Mouse (Mus musculus): ENCODE data around the gene Dmxl2.

The Dmxl2 gene

DNA sequence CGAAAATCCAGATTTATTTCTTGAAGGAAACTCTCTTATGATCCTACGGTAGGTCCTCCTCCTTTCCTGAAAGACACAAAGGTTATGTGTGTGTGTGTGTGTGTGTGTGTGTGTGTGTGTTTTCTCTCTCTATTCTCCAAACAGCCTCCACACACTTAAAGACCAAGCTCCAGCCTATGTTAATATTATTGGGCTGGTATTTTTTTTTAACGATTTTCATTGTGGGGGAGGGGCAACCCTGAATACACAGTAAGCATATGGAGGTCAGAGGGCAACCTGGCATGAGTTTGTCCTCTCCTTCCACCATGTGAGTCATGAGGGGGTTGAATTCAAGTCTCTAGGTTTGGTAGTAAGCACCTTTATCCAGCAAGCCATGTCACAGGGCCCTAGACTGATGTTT, 1.6 kb downstream of the Dmxl2 start:
- no peak for DNase-seq (ENCODE audit: low read depth, low spot score)

DNA sequence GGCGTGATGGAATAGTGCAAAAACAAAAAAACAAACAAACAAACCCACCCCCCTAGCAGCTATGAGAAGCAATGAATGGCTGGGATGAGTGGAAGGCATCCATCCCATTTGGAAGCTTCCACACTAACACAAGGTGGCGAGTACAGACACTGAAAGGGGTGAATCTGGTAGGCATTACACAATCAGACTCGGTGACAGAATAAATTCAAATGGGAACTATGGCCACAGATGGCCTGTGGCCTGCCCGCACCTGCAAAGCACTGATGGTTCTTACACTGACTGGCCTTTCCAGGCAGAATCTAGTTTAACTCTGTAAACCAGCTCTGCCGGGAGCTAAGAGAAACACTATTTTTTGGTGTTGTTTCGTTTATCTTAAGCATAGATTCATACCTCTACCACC, 2.1 kb downstream of the Dmxl2 start:
- no peak for DNase-seq (ENCODE audit: low read depth, low spot score)

DNA sequence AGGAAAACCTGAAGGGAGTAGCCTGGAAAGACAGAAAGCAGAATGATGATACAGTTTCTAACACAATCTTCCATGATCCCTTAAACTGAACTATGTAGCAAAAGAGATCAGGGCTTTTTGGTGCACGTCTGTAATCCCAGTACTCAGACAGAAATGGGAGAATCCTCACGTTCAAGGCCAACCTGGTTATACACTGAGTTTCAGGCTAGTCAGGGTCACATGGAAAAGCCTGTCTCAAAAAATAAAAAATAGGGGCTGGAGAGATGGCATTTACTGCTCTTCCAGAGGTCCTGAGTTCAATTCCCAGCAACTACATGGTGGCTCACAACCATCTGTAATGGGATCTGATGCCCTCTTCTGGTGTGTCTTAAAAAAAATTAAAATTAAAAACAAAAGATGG, 11.0 kb downstream of the Dmxl2 start:
- no peak for DNase-seq (ENCODE audit: low read depth, low spot score)

DNA sequence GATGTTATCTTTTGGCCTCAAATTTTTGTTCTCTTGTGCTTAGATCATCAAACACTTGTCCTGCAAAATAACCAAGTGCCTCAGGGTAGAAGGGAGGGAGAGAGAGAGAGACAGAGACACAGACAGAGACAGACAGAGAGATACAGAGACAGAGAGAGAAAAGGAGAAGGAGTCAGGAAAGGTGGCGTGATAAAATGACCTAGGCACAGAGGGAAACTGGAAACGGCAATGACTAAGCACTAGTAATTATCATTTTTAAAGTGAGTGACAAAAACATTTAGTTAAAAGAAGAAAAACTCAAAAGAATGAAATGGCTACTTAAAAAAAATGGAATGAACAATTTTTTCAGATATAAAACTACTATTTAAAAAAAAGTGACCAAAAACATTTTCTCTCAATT, 11.8 kb downstream of the Dmxl2 start:
- DNase-seq (ENCODE audit: low read depth, low spot score), result no peak

DNA sequence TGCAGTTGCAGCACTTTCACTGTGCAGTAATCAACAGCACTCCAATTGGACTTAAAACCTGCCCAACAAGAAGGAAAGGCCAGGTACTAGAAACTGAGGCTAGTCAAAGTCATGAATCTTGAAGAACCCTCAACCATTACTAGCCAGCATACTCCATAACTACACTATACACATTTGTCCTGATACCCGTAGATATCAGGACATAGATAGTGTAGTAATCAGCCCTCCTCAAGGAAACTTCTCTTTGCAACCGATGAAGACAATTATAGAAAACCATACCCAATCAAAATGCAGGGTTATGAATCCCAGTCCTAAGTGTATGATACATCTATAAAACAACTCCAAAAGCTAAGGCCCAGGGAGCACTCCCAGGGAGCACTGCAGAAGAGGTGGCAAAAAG, 16.5 kb downstream of the Dmxl2 start:
- DNase-seq (ENCODE audit: low read depth, low spot score), result no peak

DNA sequence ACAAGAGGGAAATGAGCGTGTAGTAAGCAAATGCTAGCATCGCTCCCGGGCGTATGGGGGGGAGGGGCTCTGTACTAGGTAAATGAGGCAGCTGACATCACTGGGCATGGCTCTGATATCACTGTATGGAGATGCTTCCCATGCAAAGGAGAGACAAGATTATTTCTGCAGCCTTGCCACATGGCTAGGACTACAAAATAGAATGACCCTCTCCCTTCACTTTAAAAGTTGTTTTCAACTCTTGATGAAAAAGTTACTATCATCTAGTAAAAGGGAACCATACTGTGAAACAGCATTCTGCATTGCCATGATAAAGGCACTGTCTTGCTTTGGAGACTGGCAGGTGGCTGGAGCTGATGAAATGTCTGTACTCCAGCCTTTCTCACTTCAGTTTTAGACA, 18.2 kb downstream of the Dmxl2 start:
- DNase-seq (ENCODE audit: low read depth, low spot score), result no peak

DNA sequence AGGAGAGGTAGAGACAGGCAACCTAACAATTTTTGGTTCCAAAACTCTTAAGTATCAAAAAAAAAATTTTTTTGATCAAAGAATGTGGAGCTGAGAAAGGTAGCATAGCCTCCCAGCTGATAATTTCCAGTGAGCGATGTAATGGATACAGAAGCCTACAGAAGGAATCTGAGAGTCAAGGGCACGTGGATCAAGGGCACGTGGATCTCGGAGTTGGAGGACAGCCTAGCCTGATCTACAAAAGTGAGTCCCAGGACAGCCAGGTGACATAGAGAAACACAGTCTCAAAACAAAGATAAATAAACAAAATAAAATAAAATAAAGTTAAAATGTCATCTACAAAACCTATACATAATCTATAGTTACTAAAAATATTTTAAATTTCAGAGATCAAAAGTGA, 18.7 kb downstream of the Dmxl2 start:
- DNase-seq (ENCODE audit: low read depth, low spot score), result no peak

DNA sequence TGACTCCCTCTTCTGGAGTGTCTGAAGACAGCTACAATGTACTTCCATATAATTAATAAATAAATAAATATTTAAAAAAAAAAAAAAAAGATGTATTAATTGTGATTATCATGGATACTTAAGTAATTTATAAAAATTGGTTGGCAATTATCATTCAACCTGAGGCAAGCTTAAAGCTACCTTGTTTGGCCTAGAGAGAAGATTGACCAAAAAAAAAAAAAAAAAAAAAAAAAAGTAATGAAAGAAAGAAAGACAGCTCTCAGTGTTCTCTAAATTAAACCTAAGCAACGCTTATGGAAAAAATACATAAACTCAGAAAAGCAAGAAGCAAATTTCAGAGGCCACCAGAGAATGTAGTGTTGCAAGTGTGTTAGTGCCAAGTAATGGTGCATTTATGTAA, 22.4 kb downstream of the Dmxl2 start:
- no peak for DNase-seq (ENCODE audit: low read depth, low spot score)

DNA sequence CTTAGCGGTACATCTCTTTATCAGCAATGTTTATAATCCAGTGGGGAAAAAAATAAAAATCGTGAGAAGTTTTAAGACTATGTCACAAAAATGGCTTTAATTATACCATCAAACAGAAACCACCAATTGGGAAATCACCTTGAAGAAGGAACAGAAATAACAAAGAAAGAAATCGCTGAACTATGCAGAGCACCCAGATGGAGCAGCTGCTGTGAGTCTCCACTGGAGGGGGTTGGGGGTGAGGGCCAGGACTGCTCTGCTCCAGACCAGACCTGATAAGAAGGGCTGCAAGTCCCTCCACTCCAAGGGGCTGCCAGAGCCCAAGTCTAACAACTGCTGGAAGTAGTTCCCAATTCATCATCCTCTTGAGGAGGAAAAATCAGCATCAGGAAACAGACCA, 23.3 kb downstream of the Dmxl2 start:
- DNase-seq (ENCODE audit: low read depth, low spot score), result no peak

DNA sequence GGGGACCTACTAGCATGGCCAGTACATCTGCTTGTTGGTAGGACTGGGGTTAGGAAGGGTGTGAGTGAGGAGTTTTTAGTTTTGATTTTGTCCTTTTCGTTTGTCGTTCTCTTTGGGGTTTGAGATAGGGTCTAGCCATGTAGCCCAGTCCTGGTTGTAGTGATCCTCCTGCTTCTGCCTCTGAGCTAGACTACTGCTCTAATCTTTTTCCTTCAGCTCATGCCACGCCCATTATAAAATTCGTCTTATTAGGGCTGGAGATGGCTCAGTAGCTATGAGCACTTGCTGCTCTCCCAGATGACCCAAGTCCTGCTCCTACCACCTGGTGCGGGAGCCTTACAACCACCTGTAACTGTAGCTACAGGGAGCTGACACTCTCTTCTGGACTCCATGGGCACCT, 26.9 kb downstream of the Dmxl2 start:
- no peak for DNase-seq (ENCODE audit: low read depth, low spot score)

DNA sequence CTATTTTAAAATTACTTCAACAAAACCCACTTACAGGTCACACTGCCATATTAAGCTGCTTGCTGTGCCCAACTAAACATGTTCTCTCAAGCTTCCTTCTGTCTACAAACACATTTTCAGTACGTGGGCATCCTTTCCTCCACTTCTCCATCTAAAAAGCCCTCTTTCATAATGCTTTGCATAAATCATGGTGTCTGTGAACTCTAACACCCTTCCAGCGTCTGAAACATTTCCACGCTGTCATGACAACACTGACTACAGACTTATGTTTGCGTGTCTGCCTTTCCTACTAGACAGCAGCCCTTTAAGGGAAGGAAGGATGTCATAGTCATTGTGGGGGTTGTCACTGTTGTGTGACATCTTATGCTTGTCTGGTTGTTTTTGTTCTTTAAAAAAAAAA, 27.4 kb downstream of the Dmxl2 start:
- no peak for DNase-seq (ENCODE audit: low read depth, low spot score)

DNA sequence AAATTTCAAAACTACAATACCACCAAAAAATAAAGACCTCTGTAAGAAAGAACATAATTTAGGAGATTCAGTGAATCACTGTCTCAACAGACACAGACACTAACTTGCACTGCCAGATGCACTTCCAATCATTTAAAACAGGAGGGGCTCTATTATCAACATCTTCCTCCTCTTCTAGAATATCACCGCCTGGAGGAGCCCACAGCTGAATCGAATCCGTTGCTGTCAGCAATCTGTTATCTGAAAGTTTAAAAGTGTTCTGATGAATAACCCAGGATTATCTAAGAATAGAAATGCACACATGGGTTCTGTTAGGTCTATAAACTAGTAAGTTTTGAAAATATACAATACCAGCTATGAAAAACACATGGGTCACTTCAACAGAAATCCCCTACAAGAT, 28.6 kb downstream of the Dmxl2 start:
- DNase-seq (ENCODE audit: low read depth, low spot score), result no peak

DNA sequence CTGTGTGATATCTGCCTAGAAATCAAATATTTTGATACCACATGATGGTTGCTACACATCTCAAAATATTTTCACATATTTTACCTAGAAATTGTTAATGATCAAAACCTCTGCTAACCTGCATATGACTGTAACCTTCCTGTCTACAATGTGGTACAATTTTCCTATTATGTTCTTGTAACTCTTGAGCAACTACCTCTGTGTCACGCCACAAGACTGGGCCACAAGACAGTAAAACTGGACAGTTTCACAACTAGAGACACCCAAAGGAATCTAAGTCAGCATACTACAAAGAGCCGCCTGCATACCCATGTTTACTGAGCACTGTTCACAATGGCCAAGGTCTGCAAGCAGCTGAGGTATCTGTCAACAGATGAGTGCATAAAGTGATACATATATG, 32.1 kb downstream of the Dmxl2 start:
- no peak for DNase-seq (ENCODE audit: low read depth, low spot score)

DNA sequence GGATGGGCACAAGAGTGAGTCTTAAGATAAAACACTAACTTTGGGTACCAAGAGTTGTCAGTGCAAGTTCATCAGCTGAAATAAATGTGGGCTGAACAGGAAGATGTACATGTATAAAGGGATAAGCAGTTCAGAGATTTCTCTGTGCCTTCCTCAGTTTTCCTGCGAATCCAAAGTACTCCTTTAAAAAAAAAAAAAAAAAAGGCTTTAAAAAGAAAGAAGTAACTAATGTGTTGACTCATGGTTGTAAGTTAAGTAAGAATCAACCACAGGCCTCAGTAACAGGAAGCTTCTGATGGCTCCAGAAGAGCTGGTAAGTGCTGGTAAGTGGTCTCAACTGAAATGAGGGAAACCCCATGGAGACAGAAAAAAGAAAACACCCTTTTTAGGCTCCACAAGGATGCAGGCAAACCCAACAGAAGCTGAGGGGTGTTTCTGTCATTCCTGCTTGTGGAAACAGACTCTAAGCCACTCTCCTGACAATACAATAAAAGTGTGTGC, 33.9 kb downstream of the Dmxl2 start:
- no peak for DNase-seq (ENCODE audit: low read depth, low spot score)

DNA sequence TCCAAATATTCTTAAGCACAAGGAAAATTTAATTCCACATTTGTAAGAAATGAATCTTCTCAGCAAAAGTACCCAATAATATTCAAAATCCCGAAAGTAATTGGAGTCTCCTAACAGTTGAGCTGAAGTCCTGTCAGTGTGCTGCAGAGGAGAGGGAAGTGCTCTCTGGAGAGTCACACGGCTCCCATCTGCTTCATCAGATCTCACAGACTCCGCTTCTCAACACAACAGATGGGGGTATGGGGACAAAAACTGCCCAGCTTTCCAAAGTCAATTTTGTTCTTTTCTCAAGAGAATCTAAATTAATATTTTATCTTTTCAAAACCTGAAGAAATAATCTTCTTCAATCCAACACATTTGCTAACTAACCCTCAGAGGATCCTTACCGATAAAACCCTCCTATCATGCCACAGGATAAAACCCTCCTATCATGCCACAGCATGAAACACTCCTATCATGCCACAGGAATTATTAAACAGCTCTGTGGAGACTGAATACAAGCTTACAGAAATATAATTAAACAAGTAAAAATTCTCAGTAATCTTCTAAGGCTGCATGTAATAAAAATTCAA, 37.9 kb downstream of the Dmxl2 start:
- DNase-seq (ENCODE audit: low read depth, low spot score), result no peak

DNA sequence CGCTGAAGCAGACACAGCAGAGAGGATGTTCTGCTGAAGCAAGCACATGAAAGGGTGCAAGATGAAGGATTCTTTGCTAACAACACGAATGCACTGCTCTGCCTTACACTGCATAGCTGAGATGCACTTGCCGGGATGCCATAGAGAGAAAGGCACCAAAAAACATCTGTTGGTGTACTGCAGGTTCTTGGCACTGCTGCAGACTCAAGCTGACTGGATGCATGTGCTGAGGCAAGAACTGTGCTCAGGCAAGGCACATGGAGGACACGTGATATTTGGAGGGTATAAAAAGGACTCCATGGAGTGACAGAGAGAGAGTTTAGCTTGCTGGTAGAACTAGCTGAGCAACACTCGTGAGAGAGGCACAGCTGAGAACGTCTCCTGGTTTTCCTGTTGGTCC, 62.4 kb downstream of the Dmxl2 start:
- no peak for DNase-seq (ENCODE audit: low read depth, low spot score)

DNA sequence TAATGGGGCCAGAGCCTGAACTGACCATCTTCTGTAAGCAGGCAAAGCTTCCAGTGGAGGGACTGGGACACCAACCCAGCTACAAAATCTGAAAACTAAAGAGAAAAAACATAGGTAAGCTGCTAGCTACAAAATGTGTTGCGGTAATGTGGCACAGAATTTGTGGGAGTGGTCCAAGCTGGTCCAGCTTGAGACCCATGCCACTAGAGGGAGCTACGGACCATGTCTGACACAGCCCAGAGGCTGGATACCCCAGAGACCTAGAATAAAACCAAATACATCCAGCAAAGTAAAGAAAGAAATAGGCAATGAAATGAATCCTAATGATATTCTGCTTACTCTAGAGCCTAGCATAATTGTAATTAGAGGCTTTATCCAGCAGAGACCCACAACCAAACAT, 63.2 kb downstream of the Dmxl2 start:
- no peak for DNase-seq (ENCODE audit: low read depth, low spot score)

DNA sequence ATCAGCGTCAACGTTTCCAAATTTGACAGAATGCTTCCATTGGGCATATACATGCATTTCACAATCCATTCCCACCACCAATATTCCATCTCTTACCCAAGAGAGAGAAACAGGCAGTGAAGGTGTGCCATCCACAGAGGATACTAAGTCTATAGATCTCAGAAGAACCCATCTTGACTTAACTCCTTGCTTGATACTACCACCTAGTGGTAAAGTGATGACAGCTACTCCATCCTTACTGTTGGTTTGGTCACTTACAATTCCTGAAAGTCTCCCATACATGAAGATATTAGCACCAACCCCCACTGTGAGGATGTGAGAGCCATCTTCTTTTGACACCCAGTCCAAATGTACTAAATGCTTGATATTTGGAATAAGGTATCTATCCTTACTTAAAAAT, 85.2 kb downstream of the Dmxl2 start:
- DNase-seq (ENCODE audit: low read depth, low spot score), result no peak

DNA sequence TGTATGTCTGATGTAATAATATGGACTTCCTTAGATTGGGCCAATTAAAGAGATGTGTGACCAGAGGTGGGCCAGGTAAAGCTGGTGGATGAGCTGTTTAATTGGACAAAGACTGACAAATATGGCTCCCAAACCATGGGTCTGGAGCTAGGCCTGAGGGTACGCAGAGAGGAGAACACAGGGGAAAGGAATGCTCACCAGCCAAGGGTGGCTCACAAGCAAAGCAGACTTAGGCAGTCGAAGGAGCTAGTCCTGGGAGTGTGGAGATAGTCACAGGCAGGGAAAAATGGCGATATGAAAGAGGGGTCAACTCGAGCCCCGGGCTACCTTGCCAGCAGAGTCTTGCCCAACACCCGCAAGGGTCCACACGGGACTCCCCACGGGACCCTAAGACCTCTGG, 144.7 kb downstream of the Dmxl2 start:
- DNase-seq (ENCODE audit: low read depth, low spot score), result no peak

DNA sequence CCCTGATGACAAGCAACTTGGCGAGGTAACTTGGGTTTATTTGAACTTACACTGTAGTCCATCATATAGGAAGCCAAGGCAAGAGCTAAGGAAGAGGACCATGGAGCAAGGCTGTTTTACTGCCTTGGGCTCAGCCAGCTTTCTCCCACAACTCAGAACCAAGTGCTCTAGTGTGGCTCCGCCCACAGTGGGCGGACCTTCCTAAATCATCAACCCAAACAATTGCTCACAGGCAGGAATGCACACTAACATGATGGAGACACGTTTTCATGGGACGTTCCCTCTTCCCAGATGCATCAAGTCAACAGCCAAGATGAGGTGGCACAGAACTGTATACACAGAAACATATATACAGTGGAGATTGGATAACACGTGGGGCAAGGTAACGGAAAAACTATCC, 159.4 kb downstream of the Dmxl2 start:
- no peak for DNase-seq (ENCODE audit: low read depth, low spot score)

DNA sequence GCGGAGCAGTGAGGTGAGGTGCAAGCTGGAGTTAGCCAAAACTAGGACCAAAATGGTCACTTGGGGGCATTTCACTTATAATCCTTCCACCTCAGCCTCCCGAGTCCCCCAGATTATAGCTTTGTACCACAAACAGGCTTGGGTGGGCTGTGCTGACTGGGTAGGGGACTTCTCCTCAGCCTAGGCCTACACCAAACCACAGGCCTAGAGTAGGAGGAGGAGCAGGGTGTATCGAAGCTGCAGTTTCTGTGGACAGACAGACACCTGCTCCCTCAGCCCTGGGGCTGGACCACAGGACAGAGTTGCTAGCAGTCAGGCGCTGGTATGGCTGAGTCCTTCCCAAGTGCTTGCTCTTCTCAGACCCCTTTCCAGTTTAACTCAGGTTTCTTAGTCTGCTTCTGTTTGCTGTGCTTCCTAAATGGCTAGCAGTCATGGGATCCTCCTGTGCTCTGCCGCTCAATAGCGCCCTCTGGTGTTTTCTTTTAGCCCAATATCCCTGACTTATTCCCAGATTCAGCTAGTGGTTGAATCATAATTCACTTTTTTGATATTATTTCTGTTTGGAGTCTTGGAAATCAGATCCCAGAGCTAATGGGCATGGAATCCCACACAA, 164.8 kb downstream of the Dmxl2 start:
- peak; percentile 10 for DNase-seq (ENCODE audit: low read depth, low spot score)

DNA sequence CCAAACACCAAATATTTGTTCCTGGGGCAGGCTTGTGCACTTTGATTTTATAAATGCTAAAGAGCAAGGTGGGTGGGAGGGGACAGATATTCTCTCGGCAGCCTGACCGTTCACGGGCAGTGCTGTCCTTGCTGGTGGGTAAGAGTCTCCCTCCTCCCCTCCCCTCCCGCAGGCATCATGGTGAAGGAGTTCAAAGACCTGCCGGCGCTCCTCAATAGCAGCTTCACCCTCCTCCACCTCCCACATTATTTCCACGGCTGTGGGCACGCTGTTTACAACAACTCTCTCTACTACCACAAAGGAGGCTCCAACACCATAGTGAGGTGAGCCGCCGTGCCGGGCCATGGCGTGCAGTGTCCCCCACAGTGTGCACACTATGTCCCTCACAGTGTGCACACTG, 165.8 kb downstream of the Dmxl2 start:
- DNase-seq (ENCODE audit: low read depth, low spot score), result no peak

DNA sequence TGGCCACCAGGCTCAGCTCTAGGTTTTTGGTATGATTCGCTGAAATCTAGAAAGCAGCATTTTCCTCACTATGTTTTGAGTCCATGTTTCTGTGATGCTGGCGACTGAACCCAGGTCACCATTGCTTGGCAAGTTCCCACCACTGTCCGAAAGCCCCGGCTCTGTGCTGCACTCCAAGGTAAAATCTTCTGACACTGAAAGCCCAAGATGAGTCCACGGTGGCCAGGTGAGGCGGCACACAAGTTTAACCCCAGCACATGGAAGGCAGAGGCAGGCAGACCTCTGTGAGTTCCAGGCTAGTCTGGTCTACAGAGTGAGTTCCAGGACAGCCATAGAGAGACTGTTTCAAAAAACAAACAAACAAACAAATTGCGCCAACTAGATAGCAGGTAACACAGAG, 172.2 kb downstream of the Dmxl2 start:
- no peak for DNase-seq (ENCODE audit: low read depth, low spot score)

DNA sequence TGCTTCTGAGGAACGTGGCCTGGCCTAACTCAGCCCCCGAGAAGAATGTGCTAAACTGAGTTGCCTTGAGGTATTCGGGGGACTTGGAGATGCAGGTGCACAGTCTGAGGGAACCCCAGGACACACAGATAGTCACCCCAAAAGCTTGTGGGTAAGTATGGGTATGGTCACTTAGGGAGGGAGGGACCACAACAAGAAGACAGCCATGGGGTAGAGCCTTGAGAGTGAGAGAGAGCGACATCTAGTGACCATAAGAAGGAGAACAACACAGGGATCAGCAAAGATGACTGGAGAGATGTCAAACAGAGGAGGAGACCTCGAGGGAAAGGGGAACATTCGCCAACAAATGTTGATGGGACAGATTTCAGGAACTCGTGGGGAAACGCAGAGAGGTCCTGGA, 178.0 kb downstream of the Dmxl2 start:
- no peak for DNase-seq (ENCODE audit: low read depth, low spot score)

Measured in skeletal muscle tissue, adult 2 months (tissue).